Mouse (Mus musculus) urinary bladder, adult 2 months (tissue): Measurements from ENCODE around the gene Mindy1. TPM values are rescaled to one million over a fixed set of nuclear protein-coding genes. Genes with fewer than 3 reads are reported as not detected.

Experiments used
- DNase-seq: peaks from one replicate; pipeline ENCODE4 v3.0.0; 2022; ENCODE audit warnings: low spot score
- polyA plus RNA-seq: library from polyadenylated mRNA; depleted of rRNA; stranded (reverse); fragments of >200 nt; gene quantifications from 2 replicates; pipeline ENCODE4 v1.2.3, GENCODE M21; 2012; rRNA removed

Mindy1 gene
- 69.7 and 79.9 TPM in 2 replicates for polyA plus RNA-seq

GRCm38 (mm10) chr3:95281216-95282126, at the start of gene Mindy1, which contains the start of gene Prune1:
TSS of gene Mindy1 (plus strand) at chr3:95281345.
TSS of gene Prune1 (minus strand) at chr3:95282076.
- DNase-seq, result peak; percentile 91

- DNase-seq, result no peak
Observed at GRCm38 (mm10) chr3:95232771-95233170, 48.4 kb upstream of the Mindy1 start.

GRCm38 (mm10) chr3:95233303-95233980, 47.7 kb upstream of the Mindy1 start:
- DNase-seq, result no peak

- DNase-seq, result no peak
Observed at GRCm38 (mm10) chr3:95235386-95236301, 45.5 kb upstream of the Mindy1 start.

GRCm38 (mm10) chr3:95237541-95238099, 43.5 kb upstream of the Mindy1 start:
- DNase-seq, result no peak

- DNase-seq, result no peak
Observed at GRCm38 (mm10) chr3:95239022-95239421, 42.1 kb upstream of the Mindy1 start.

- no peak for DNase-seq
Observed at GRCm38 (mm10) chr3:95239971-95240370, 41.2 kb upstream of the Mindy1 start.

- no peak for DNase-seq
Observed at GRCm38 (mm10) chr3:95240900-95241299, 40.2 kb upstream of the Mindy1 start.

GRCm38 (mm10) chr3:95241498-95241897, 39.6 kb upstream of the Mindy1 start, which contains the start of gene Gm128:
TSS of gene Gm128 (minus strand) at chr3:95241598.
- DNase-seq, result no peak

- no peak for DNase-seq
Observed at GRCm38 (mm10) chr3:95243086-95243485, 38.1 kb upstream of the Mindy1 start.

GRCm38 (mm10) chr3:95246465-95247231, 34.5 kb upstream of the Mindy1 start:
- DNase-seq, result no peak

GRCm38 (mm10) chr3:95247660-95248336, 33.3 kb upstream of the Mindy1 start:
- no peak for DNase-seq

- no peak for DNase-seq
Observed at GRCm38 (mm10) chr3:95250361-95250760, 30.8 kb upstream of the Mindy1 start.

GRCm38 (mm10) chr3:95250783-95251424, 30.2 kb upstream of the Mindy1 start, which contains the start of gene Bnipl:
TSS of gene Bnipl (minus strand) at chr3:95251193.
- DNase-seq, result no peak

GRCm38 (mm10) chr3:95256931-95257330, 24.2 kb upstream of the Mindy1 start:
- no peak for DNase-seq

GRCm38 (mm10) chr3:95261975-95262374, 19.2 kb upstream of the Mindy1 start:
- DNase-seq, result no peak

GRCm38 (mm10) chr3:95263089-95263739, 17.9 kb upstream of the Mindy1 start:
- DNase-seq, result no peak

- no peak for DNase-seq
Observed at GRCm38 (mm10) chr3:95264724-95265123, 16.4 kb upstream of the Mindy1 start.

GRCm38 (mm10) chr3:95266052-95266451, 15.1 kb upstream of the Mindy1 start:
- no peak for DNase-seq
